Mouse (Mus musculus): ENCODE results near the gene Tbl3. TPM values are rescaled to one million over a fixed set of nuclear protein-coding genes. Genes with fewer than 3 reads are reported as not detected.
"Not testable (repeated sequence)": the region's sequence is repeated elsewhere in the genome, so short reads cannot be mapped to it uniquely, and the experiment has no call there.

The Tbl3 gene
- polyA plus RNA-seq, 1 experiment from 2014 or later, result 67.9 TPM

DNA sequence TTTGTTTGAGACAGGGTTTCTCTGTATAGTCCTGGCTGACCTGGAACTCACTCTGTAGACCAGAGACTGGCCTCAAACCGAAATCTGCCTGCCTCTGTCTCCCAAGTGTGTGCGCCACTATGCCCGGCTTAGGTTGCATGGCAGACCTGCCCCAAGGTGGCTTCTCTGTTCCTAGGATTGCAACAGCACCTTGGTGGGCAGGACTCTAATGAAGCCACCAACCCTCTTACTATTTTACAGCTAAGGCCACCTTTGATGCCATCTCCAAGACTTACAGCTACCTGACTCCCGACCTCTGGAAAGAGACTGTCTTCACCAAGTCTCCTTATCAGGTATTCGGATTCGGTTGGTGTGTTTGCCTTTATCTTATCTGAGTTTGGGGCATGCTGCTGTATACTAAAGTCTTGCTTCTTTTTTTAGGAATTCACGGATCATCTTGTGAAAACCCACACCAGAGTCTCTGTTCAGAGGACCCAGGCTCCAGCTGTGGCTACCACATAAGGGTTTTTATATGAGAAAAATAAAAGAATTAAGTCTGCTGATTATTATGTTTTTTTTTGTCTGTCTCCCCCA is 14.0 kb upstream of the Tbl3 start:
- not testable (repeated sequence) for H3K27me3 ChIP-seq (ENCODE audit: control insufficient read depth, insufficient read depth, low read depth, low read length); H3K27ac ChIP-seq (ENCODE audit: low read length); H3K9me3 ChIP-seq (ENCODE audit: control insufficient read depth, low read length); ATAC-seq (ENCODE audit: low read depth)
- peak overlapping the region; percentile 65 for H3K9ac ChIP-seq (ENCODE audit: low read length)
- 34% methylated on average over 7 of the region's 7 CpGs for WGBS
- H3K36me3 ChIP-seq (ENCODE audit: control insufficient read depth, insufficient read depth, low read length), result peaks cover 14% of the 10 kb centered on the region
- H3K4me2 ChIP-seq (ENCODE audit: low read depth, low read length), result peak overlapping the region; percentile 88
- peaks cover 31% of the 10 kb centered on the region for H3K4me1 ChIP-seq (replicated peaks; ENCODE audit: control insufficient read depth, insufficient read depth, low read length)
- peak overlapping the region; percentile 92 for H3K4me3 ChIP-seq (ENCODE audit: low read length)

DNA sequence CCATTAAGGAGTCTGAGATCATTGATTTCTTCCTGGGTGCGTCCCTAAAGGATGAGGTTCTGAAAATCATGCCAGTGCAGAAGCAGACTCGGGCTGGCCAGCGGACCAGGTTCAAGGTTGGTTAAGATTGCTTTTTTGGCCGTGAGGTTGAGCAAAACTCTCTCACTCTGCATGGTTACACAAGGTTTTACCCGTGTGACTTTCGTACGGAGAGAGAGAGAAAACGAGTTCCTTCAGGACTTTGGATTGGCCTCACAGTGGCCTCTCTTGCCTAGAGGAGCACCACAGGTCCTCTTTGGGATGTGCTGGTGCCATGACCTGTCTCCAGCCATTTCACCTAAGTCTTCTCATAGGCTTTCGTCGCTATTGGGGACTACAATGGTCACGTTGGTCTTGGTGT is 13.2 kb upstream of the Tbl3 start:
- H3K9me3 ChIP-seq (ENCODE audit: control insufficient read depth, low read length); ATAC-seq (ENCODE audit: low read depth); H3K27me3 ChIP-seq (ENCODE audit: control insufficient read depth, insufficient read depth, low read depth, low read length): not testable (repeated sequence)
- Histone ChIP-seq H3K36me3 (ENCODE audit: control insufficient read depth, insufficient read depth, low read length) (peaks cover 18% of the 10 kb centered on the region), H3K27ac (ENCODE audit: low read length) (peak overlapping the region; percentile 80; the same call in 1 of the 2 replicates), H3K9ac (ENCODE audit: low read length) (peak overlapping the region; percentile 85), H3K4me2 (ENCODE audit: low read depth, low read length) (peak overlapping the region; percentile 88), H3K4me3 (ENCODE audit: low read length) (peak overlapping the region; percentile 92), H3K4me1 (replicated peaks; ENCODE audit: control insufficient read depth, insufficient read depth, low read length) (peaks cover 31% of the 10 kb centered on the region)
- WGBS, result under 1% methylated on average over 10 of the region's 11 CpGs

GRCm38 (mm10) chr17:24719494-24720222 is 12.2 kb upstream of the Tbl3 start:
- H3K27ac ChIP-seq (ENCODE audit: low read length), result peak overlapping the region; percentile 87
- H3K9ac ChIP-seq (ENCODE audit: low read length), result peak overlapping the region; percentile 97
- peaks cover 18% of the 10 kb centered on the region for H3K36me3 ChIP-seq (ENCODE audit: control insufficient read depth, insufficient read depth, low read length)
- ATAC-seq (ENCODE audit: low read depth), result peak; percentile 98
- peaks cover 31% of the 10 kb centered on the region for H3K4me1 ChIP-seq (replicated peaks; ENCODE audit: control insufficient read depth, insufficient read depth, low read length)
- H3K27me3 ChIP-seq (ENCODE audit: control insufficient read depth, insufficient read depth, low read depth, low read length), result no peaks in the 10 kb centered on the region
- 0% methylated on average over 61 of the region's 61 CpGs for WGBS
- H3K4me3 ChIP-seq (ENCODE audit: low read length), result peak overlapping the region; percentile 92
- H3K9me3 ChIP-seq (ENCODE audit: control insufficient read depth, low read length), result no peaks in the 10 kb centered on the region
- H3K4me2 ChIP-seq (ENCODE audit: low read depth, low read length), result peak overlapping the region; percentile 88

DNA sequence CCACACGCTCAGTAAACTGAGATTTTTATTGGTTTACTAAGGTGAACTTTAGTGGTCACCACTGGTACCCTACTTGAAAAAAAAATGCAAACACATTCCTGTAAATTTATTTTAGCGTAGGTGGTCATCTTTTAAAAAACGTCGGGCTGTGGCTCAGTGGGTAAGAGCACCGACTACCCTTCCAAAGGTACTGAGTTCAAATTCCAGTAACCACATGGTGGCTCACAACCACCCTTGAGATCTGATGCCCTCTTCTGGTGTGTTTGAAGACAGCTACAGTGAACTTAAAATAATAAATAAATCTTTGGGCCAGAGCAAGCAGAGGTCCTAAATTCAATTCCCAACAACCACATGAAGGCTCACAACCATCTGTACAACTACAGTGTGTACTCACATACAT is 11.5 kb upstream of the Tbl3 start:
- peaks cover 29% of the 10 kb centered on the region for H3K4me1 ChIP-seq (replicated peaks; ENCODE audit: control insufficient read depth, insufficient read depth, low read length)
- WGBS, result 54% methylated on average over 5 of the region's 5 CpGs
- H3K9ac ChIP-seq (ENCODE audit: low read length), result peak overlapping the region; percentile 97
- not testable (repeated sequence) for H3K9me3 ChIP-seq (ENCODE audit: control insufficient read depth, low read length); ATAC-seq (ENCODE audit: low read depth); H3K27ac ChIP-seq (ENCODE audit: low read length); H3K27me3 ChIP-seq (ENCODE audit: control insufficient read depth, insufficient read depth, low read depth, low read length)
- H3K4me3 ChIP-seq (ENCODE audit: low read length), result peak overlapping the region; percentile 92
- H3K36me3 ChIP-seq (ENCODE audit: control insufficient read depth, insufficient read depth, low read length), result peaks cover 18% of the 10 kb centered on the region
- H3K4me2 ChIP-seq (ENCODE audit: low read depth, low read length), result peak overlapping the region; percentile 65

DNA sequence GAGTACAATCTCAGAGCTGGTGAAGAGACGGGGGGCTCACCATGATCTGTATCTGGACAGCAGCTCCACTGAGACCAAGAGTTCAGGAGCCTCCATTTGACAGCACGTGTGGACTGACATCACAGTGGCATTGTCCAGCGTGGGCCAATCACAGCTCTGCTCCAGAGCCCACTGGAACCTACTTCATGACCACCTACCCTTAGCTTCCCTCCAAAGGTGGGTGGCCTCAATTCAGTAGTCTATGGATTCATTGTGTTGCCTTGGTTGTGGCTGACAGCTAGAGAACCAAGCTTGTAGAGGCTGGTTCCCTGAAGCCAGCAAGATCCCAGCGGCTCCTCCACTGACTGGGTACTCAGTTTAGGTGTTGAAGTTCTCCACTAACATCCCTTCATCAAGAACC is 10.5 kb upstream of the Tbl3 start, which contains the start of the genes Rnf151 and Rps2:
Gene Rnf151, minus strand, starts transcription at position 121 of the 400 bp plus-strand sequence.
Gene Rps2, plus strand, starts transcription at position 174 of the 400 bp plus-strand sequence.
- Histone ChIP-seq H3K9me3 (ENCODE audit: control insufficient read depth, low read length) (no peaks in the 10 kb centered on the region), H3K9ac (ENCODE audit: low read length) (peak within 1 kb of the TSS; percentile 97), H3K4me1 (replicated peaks; ENCODE audit: control insufficient read depth, insufficient read depth, low read length) (peaks cover 23% of the 10 kb centered on the region), H3K4me3 (ENCODE audit: low read length) (peak within 1 kb of the TSS; percentile 92), H3K36me3 (ENCODE audit: control insufficient read depth, insufficient read depth, low read length) (peaks cover 18% of the 10 kb centered on the region), H3K4me2 (ENCODE audit: low read depth, low read length) (peak within 1 kb of the TSS; percentile 65), H3K27ac (ENCODE audit: low read length) (no peak within 1 kb of the TSS), H3K27me3 (ENCODE audit: control insufficient read depth, insufficient read depth, low read depth, low read length) (no peaks in the 10 kb centered on the region)
- no peak for ATAC-seq (ENCODE audit: low read depth)
- 83% methylated on average over 4 of the region's 4 CpGs for WGBS

DNA sequence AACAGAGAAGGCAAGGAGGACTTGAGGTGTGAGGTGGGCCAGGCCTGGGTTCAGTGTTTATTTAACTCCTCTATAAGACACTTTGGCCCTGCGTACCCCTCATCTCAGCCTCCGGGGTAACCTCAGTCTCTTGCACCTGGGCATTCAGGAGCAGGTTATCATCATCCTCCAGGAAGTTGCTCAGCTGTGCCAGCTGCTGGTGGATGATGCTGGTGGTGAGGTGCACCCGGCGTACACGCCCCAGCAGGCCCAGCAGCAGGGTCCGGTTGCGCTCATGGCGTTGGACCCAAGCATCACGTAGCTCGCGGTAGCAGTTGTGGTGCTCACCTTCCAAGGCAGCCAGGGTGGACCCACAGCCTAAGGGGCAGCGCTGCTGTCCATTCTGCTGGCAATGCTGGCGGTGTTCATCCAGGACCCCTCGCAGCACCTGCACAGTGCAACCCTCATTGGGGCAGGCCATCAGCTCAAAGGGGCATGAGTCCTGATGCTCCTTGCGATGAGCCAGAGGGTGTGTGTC is 8.8 kb upstream of the Tbl3 start:
- no peak overlapping the region for H3K9ac ChIP-seq (ENCODE audit: low read length)
- H3K27ac ChIP-seq (ENCODE audit: low read length), result no peak overlapping the region
- no peak overlapping the region for H3K4me3 ChIP-seq (ENCODE audit: low read length)
- 94% methylated on average over 15 of the region's 15 CpGs for WGBS
- H3K4me2 ChIP-seq (ENCODE audit: low read depth, low read length), result no peak overlapping the region
- H3K4me1 ChIP-seq (replicated peaks; ENCODE audit: control insufficient read depth, insufficient read depth, low read length), result peaks cover 7% of the 10 kb centered on the region
- peaks cover 6% of the 10 kb centered on the region; the same call in 1 of the 2 replicates for H3K36me3 ChIP-seq (ENCODE audit: control insufficient read depth, insufficient read depth, low read length)
- no peaks in the 10 kb centered on the region for H3K9me3 ChIP-seq (ENCODE audit: control insufficient read depth, low read length)
- ATAC-seq (ENCODE audit: low read depth), result no peak
- H3K27me3 ChIP-seq (ENCODE audit: control insufficient read depth, insufficient read depth, low read depth, low read length), result no peaks in the 10 kb centered on the region

GRCm38 (mm10) chr17:24715556-24715955 is 8.1 kb upstream of the Tbl3 start:
- WGBS, result 75% methylated on average over 6 of the region's 6 CpGs

GRCm38 (mm10) chr17:24708646-24709045 is 1.2 kb upstream of the Tbl3 start:
- no peaks in the 10 kb centered on the region for H3K9me3 ChIP-seq (ENCODE audit: control insufficient read depth, low read length)
- peaks cover 7% of the 10 kb centered on the region for H3K4me1 ChIP-seq (replicated peaks; ENCODE audit: control insufficient read depth, insufficient read depth, low read length)
- WGBS, result 25% methylated on average over 2 of the region's 2 CpGs
- no peaks in the 10 kb centered on the region for H3K27me3 ChIP-seq (ENCODE audit: control insufficient read depth, insufficient read depth, low read depth, low read length)
- no peak for ATAC-seq (ENCODE audit: low read depth)
- H3K4me2 ChIP-seq (ENCODE audit: low read depth, low read length), result peak overlapping the region; percentile 79
- no peak overlapping the region for H3K9ac ChIP-seq (ENCODE audit: low read length)
- no peak overlapping the region for H3K27ac ChIP-seq (ENCODE audit: low read length)
- H3K36me3 ChIP-seq (ENCODE audit: control insufficient read depth, insufficient read depth, low read length), result peaks cover 8% of the 10 kb centered on the region
- H3K4me3 ChIP-seq (ENCODE audit: low read length), result no peak overlapping the region; the same call in 1 of the 2 replicates

More at GRCm38 (mm10) chr17:24715556-24715955, 8.1 kb upstream of the Tbl3 start:
- Histone ChIP-seq H3K9ac (ENCODE audit: low read length) (no peak overlapping the region), H3K4me1 (replicated peaks; ENCODE audit: control insufficient read depth, insufficient read depth, low read length) (peaks cover 6% of the 10 kb centered on the region), H3K9me3 (ENCODE audit: control insufficient read depth, low read length) (no peaks in the 10 kb centered on the region), H3K27me3 (ENCODE audit: control insufficient read depth, insufficient read depth, low read depth, low read length) (no peaks in the 10 kb centered on the region), H3K27ac (ENCODE audit: low read length) (no peak overlapping the region), H3K4me3 (ENCODE audit: low read length) (no peak overlapping the region), H3K4me2 (ENCODE audit: low read depth, low read length) (no peak overlapping the region), H3K36me3 (ENCODE audit: control insufficient read depth, insufficient read depth, low read length) (peaks cover 6% of the 10 kb centered on the region; the same call in 1 of the 2 replicates)
- ATAC-seq (ENCODE audit: low read depth), result no peak

GRCm38 (mm10) chr17:24707801-24708425 is 453 bp upstream of the Tbl3 start:
- ATAC-seq (ENCODE audit: low read depth), result peak; percentile 46
- Histone ChIP-seq H3K36me3 (ENCODE audit: control insufficient read depth, insufficient read depth, low read length) (peaks cover 10% of the 10 kb centered on the region), H3K27ac (ENCODE audit: low read length) (peak overlapping the region; percentile 86; the same call in 1 of the 2 replicates), H3K27me3 (ENCODE audit: control insufficient read depth, insufficient read depth, low read depth, low read length) (no peaks in the 10 kb centered on the region), H3K4me2 (ENCODE audit: low read depth, low read length) (peak overlapping the region; percentile 79), H3K9ac (ENCODE audit: low read length) (peak overlapping the region; percentile 86), H3K4me3 (ENCODE audit: low read length) (peak overlapping the region; percentile 90), H3K9me3 (ENCODE audit: control insufficient read depth, low read length) (no peaks in the 10 kb centered on the region), H3K4me1 (replicated peaks; ENCODE audit: control insufficient read depth, insufficient read depth, low read length) (peaks cover 7% of the 10 kb centered on the region)
- 3% methylated on average over 24 of the region's 24 CpGs for WGBS
